Mouse (Mus musculus) C2C12 (cell line): ENCODE measurements around the gene Ercc1.

Experiments used
- CEBPB ChIP-seq: IDR thresholded peaks from one replicate; pipeline ENCODE4 v1.6.1; 2011; ENCODE audit warnings: low read depth, mild to moderate bottlenecking, control low read depth, moderate library complexity
- CTCF ChIP-seq: IDR thresholded peaks from one replicate; pipeline ENCODE4 v1.5.1; 2011; ENCODE audit not compliant: control insufficient read depth, insufficient read depth, insufficient read length

- TF ChIP-seq CTCF (no peak), CEBPB (no peak)
Measured at GRCm38 (mm10) chr7:19399496-19400280, 55.1 kb downstream of the Ercc1 start.
